Mouse (Mus musculus): Measurements from ENCODE around the gene Smco4. TPM values are rescaled to one million over a fixed set of nuclear protein-coding genes. Genes with fewer than 3 reads are reported as not detected.

The Smco4 gene
- total RNA-seq, 1 experiment from 2014 or later: 4.0 TPM

- ATAC-seq (ENCODE audit: extremely low read depth, insufficient number of reproducible peaks, low FRiP score, poor library complexity, severe bottlenecking): no peak
Observed at GRCm38 (mm10) chr9:15585956-15586355, 92.7 kb downstream of the Smco4 start.

- ATAC-seq (ENCODE audit: extremely low read depth, insufficient number of reproducible peaks, low FRiP score, poor library complexity, severe bottlenecking): no peak
Observed at GRCm38 (mm10) chr9:15587157-15587854, 94.1 kb downstream of the Smco4 start.

GRCm38 (mm10) chr9:15594148-15594547 lies 100.9 kb downstream of the Smco4 start:
- ATAC-seq (ENCODE audit: extremely low read depth, insufficient number of reproducible peaks, low FRiP score, poor library complexity, severe bottlenecking): no peak

Other genes starting within 250 kb of the Smco4 start
- 37.0 and 44.6 TPM in 2 replicates for gene Med17, start 213.5 kb upstream of the Smco4 start, total RNA-seq (2017)
- 317 and 336 TPM in 2 replicates for gene Taf1d, start 187.2 kb upstream of the Smco4 start, total RNA-seq (2017)
- gene 4931406C07Rik, start 187.0 kb upstream of the Smco4 start, total RNA-seq (2017): 7.2 and 7.3 TPM in 2 replicates
- gene Cep295, start 135.6 kb upstream of the Smco4 start, total RNA-seq (2017): 52.1 and 57.1 TPM in 2 replicates
- not detected in 2 replicates for gene Deup1, start 134.5 kb downstream of the Smco4 start, total RNA-seq (2017)
- 4.1 and 4.8 TPM in 2 replicates for gene Slc36a4, start 216.3 kb downstream of the Smco4 start, total RNA-seq (2017)